In genomic region chrX:18161796-18162191, GRCm38 (mm10) we compare ENCODE assay signal across 9 mouse cellular contexts. TPM values are rescaled to one million over a fixed set of nuclear protein-coding genes. Genes with fewer than 3 reads are reported as not detected.
DNase-seq lines count a peak whose midpoint lies in the region; ATAC-seq and TF ChIP-seq lines count a peak whose summit lies in the region.
"Had no signal": no experiment of that assay in that cellular context is flagged by ENCODE, and none has a peak within 500 bp of the region (broad histone marks: within the 10 kb centered on the region; RNA-seq: fewer than 3 reads in every experiment).

No protein-coding gene starts in this region.

- peak; percentile 56 for ATAC-seq in heart, postnatal 0 days (ENCODE audit: insufficient read depth, low read depth)
- ATAC-seq in G1E (ENCODE audit: extremely low read depth, insufficient number of reproducible peaks, low FRiP score, poor library complexity, severe bottlenecking) = no peak
- ATAC-seq in common myeloid progenitor, adult 5-6 weeks (replicated peaks; ENCODE audit: low read depth, poor library complexity, severe bottlenecking) = peak; percentile 36
- ATAC-seq in hindbrain, embryonic 16.5 days = peak; percentile 82
- no peak; the same call in 1 of the 2 replicates for ATAC-seq in midbrain, embryonic 11.5 days (ENCODE audit: low FRiP score)

- no peaks in the 10 kb centered on the region for H3K4me1 ChIP-seq in heart, postnatal 0 days (ENCODE audit: control insufficient read depth, insufficient read depth)
- no peaks in the 10 kb centered on the region for H3K4me1 ChIP-seq in G1E (ENCODE audit: insufficient read depth, low read depth, low read length)
- H3K4me1 ChIP-seq in hindbrain, embryonic 16.5 days (ENCODE audit: control insufficient read depth, insufficient read depth, low read depth, low read length) = no peaks in the 10 kb centered on the region
- no peaks in the 10 kb centered on the region for H3K4me1 ChIP-seq in midbrain, embryonic 11.5 days (ENCODE audit: control insufficient read depth, insufficient read depth, low read length)

- no peaks in the 10 kb centered on the region for H3K36me3 ChIP-seq in heart, postnatal 0 days (replicated peaks; ENCODE audit: control insufficient read depth, insufficient read depth, low read length)
- H3K36me3 ChIP-seq in G1E (replicated peaks) = no peaks in the 10 kb centered on the region
- H3K36me3 ChIP-seq in hindbrain, embryonic 16.5 days (ENCODE audit: control insufficient read depth, insufficient read depth, low read length) = no peaks in the 10 kb centered on the region
- H3K36me3 ChIP-seq in midbrain, embryonic 11.5 days (ENCODE audit: control insufficient read depth, insufficient read depth, low read length) = no peaks in the 10 kb centered on the region

- no peak for TF ChIP-seq EP300 in heart, postnatal 0 days (IDR thresholded peaks at IDR 0.05; ENCODE audit: low read depth)

- H3K9me3 ChIP-seq in heart, postnatal 0 days (replicated peaks; ENCODE audit: control insufficient read depth, low read length) = no peaks in the 10 kb centered on the region
- no peaks in the 10 kb centered on the region for H3K9me3 ChIP-seq in G1E (replicated peaks)
- no peaks in the 10 kb centered on the region for H3K9me3 ChIP-seq in hindbrain, embryonic 16.5 days (ENCODE audit: control insufficient read depth, low read length)
- H3K9me3 ChIP-seq in midbrain, embryonic 11.5 days (ENCODE audit: control insufficient read depth, low read length) = no peaks in the 10 kb centered on the region

- H3K27me3 ChIP-seq in heart, postnatal 0 days (ENCODE audit: control insufficient read depth, insufficient read depth, low read length) = no peaks in the 10 kb centered on the region
- no peaks in the 10 kb centered on the region for H3K27me3 ChIP-seq in G1E (ENCODE audit: insufficient read depth, low read length)
- no peaks in the 10 kb centered on the region for H3K27me3 ChIP-seq in hindbrain, embryonic 16.5 days (replicated peaks; ENCODE audit: control insufficient read depth, insufficient read depth, low read length)
- H3K27me3 ChIP-seq in midbrain, embryonic 11.5 days (ENCODE audit: control insufficient read depth, insufficient read depth, low read length) = no peaks in the 10 kb centered on the region

- peak overlapping the region; percentile 91 for H3K27ac ChIP-seq in heart, postnatal 0 days (ENCODE audit: low read depth)
- H3K27ac ChIP-seq in hindbrain, embryonic 16.5 days (ENCODE audit: low read depth, low read length) = peak overlapping the region; percentile 94
- H3K27ac ChIP-seq in midbrain, embryonic 11.5 days (ENCODE audit: low read depth, low read length) = peak overlapping the region; percentile 90

- under 1% methylated on average over 27 of the region's 28 CpGs for WGBS in heart, postnatal 0 days
- WGBS in hindbrain, embryonic 16.5 days = under 1% methylated on average over 22 of the region's 28 CpGs
- WGBS in midbrain, embryonic 11.5 days = 0% methylated on average over 28 of the region's 28 CpGs

- peak overlapping the region; percentile 85 for H3K9ac ChIP-seq in heart, postnatal 0 days (replicated peaks; ENCODE audit: low read depth, low read length)
- peak overlapping the region; percentile 79 for H3K9ac ChIP-seq in hindbrain, embryonic 16.5 days (ENCODE audit: low read depth, low read length)
- H3K9ac ChIP-seq in midbrain, embryonic 11.5 days (ENCODE audit: low read length) = peak overlapping the region; percentile 67

- TF ChIP-seq CTCF in heart, postnatal 0 days (IDR thresholded peaks at IDR 0.05; ENCODE audit: low read depth) = no peak
- TF ChIP-seq CTCF in G1E (IDR thresholded peaks at IDR 0.05; ENCODE audit: low read depth, low read length) = no peak

- intact Hi-C loops in heart, postnatal 14 days (cut with DNase I) = loop anchor here (5.0 to 10.0 kb wide), 4 partner anchors 76 to 587 kb away; partner anchors contain the start of gene Fundc1

- peak overlapping the region; percentile 80 for H3K4me2 ChIP-seq in heart, postnatal 0 days (ENCODE audit: low read depth, low read length)
- H3K4me2 ChIP-seq in hindbrain, embryonic 16.5 days (ENCODE audit: low read length) = peak overlapping the region; percentile 71
- peak overlapping the region; percentile 61 for H3K4me2 ChIP-seq in midbrain, embryonic 11.5 days

- DNase-seq in heart, postnatal 0 days (ENCODE audit: low spot score) = peak; percentile 10
- DNase-seq in heart, postnatal 14 days = no peak
- no peak for DNase-seq in G1E (ENCODE audit: low spot score)
- DNase-seq in midbrain, embryonic 11.5 days (ENCODE audit: low spot score, missing footprints) = no peak
- DNase-seq in adipocyte (ENCODE audit: low spot score) = no peak
- no peak for DNase-seq in layer of hippocampus, postnatal 10 days (ENCODE audit: low spot score in 2 of 2)

- peak overlapping the region; percentile 81 for H3K4me3 ChIP-seq in heart, postnatal 0 days (ENCODE audit: low read depth, low read length)
- H3K4me3 ChIP-seq in G1E (ENCODE audit: low read depth, low read length) = peak overlapping the region; percentile 81
- H3K4me3 ChIP-seq in hindbrain, embryonic 16.5 days (ENCODE audit: low read length) = peak overlapping the region; percentile 82
- peak overlapping the region; percentile 82 for H3K4me3 ChIP-seq in midbrain, embryonic 11.5 days (ENCODE audit: low read depth, low read length)

RNA-seq across cellular contexts. Expression of gene Kdm6a, which starts 0.6 kb away (rescaled TPM):
- total RNA-seq in heart, postnatal 0 days (2014; rRNA removed; ENCODE audit: low replicate concordance) = 39.4 and 52.1 TPM in 2 replicates
- 12.0 and 12.4 TPM in 2 replicates for polyA plus RNA-seq in heart, postnatal 0 days (2015; fragmentation: Nextera tagmentation; extraction: Ambion mirVana)
- total RNA-seq in heart, postnatal 14 days (2021) = 10 to 100 TPM; 27.7 to 51.7 TPM
- 114 and 135 TPM in 2 replicates for total RNA-seq in G1E (2014; fragmentation: Nextera tagmentation)
- 59.7 and 61.5 TPM in 2 replicates for total RNA-seq in G1E (2017)
- polyA plus RNA-seq in G1E (2012) = 25.8 and 26.6 TPM in 2 replicates
- total RNA-seq in common myeloid progenitor, adult 5-6 weeks (2017) = 57.7 and 63.1 TPM in 2 replicates
- polyA plus RNA-seq in hindbrain, embryonic 16.5 days (2015; fragmentation: Nextera tagmentation; extraction: Ambion mirVana) = 14.7 and 17.1 TPM in 2 replicates
- 34.7 and 41.8 TPM in 2 replicates for polyA plus RNA-seq in midbrain, embryonic 11.5 days (2014; fragmentation: Nextera tagmentation; extraction: Ambion mirVana)
- total RNA-seq in layer of hippocampus, postnatal 10 days (2021) = 10 to 100 TPM; 36.4 to 50.0 TPM

RNA-seq across cellular contexts. Expression of gene Dusp21, which starts 16.1 kb away (rescaled TPM):
- not detected in 2 replicates for total RNA-seq in heart, postnatal 0 days (2014; rRNA removed; ENCODE audit: low replicate concordance)
- not detected in 2 replicates for polyA plus RNA-seq in heart, postnatal 0 days (2015; fragmentation: Nextera tagmentation; extraction: Ambion mirVana)
- not detected for total RNA-seq in heart, postnatal 14 days (2021)
- total RNA-seq in G1E (2014; fragmentation: Nextera tagmentation) (not detected in 2 replicates), G1E (2017) (not detected in 2 replicates)
- polyA plus RNA-seq in G1E (2012) = not detected in 2 replicates
- not detected in 2 replicates for total RNA-seq in common myeloid progenitor, adult 5-6 weeks (2017)
- polyA plus RNA-seq in hindbrain, embryonic 16.5 days (2015; fragmentation: Nextera tagmentation; extraction: Ambion mirVana) = not detected in 2 replicates
- not detected in 2 replicates for polyA plus RNA-seq in midbrain, embryonic 11.5 days (2014; fragmentation: Nextera tagmentation; extraction: Ambion mirVana)
- total RNA-seq in layer of hippocampus, postnatal 10 days (2021) = not detected
- total RNA-seq: left cerebral cortex, postnatal 10 days had no signal

Comparison
In these comparisons a context has a peak if more than half of its experiments do, and no peak if none do; other contexts are left out.
1. ATAC-seq: peak in heart, postnatal 0 days (single experiment), common myeloid progenitor, adult 5-6 weeks (single experiment) and hindbrain, embryonic 16.5 days (single experiment); none in G1E (single experiment) and midbrain, embryonic 11.5 days (single experiment).
2. Peak in every context shown above with its lines, with median percentiles within 50 percentile points of each other: H3K27ac ChIP-seq, H3K4me2 ChIP-seq, H3K4me3 ChIP-seq and H3K9ac ChIP-seq.